Mouse (Mus musculus) heart, embryonic 16.5 days (tissue): ENCODE data around the gene Irf9. TPM values are rescaled to one million over a fixed set of nuclear protein-coding genes. Genes with fewer than 3 reads are reported as not detected.

Experiments used
- ATAC-seq: fragments of 200-750 bp; cut with Nextera tagmentation; replicated peaks from 2 replicates; pipeline ENCODE4 v1.8.0; 2017; ENCODE audit warnings: moderate number of reproducible peaks; ENCODE audit not compliant: insufficient read depth, low FRiP score; ENCODE audit errors: extremely low read depth
- H3K27ac ChIP-seq: fragments of 300-500 bp; sonication (generic); 2 replicates; pipeline ENCODE4 v1.5.1; 2014; ENCODE audit warnings: mild to moderate bottlenecking, low read length, control low read depth, moderate library complexity
- H3K27me3 ChIP-seq: fragments of 300-500 bp; sonication (generic); 2 replicates; pipeline ENCODE4 v1.6.1; 2014; ENCODE audit warnings: low read length, mixed read lengths; ENCODE audit not compliant: control insufficient read depth, insufficient read depth
- H3K36me3 ChIP-seq: fragments of 300-500 bp; sonication (generic); 2 replicates; pipeline ENCODE4 v1.6.1; 2014; ENCODE audit not compliant: control insufficient read depth, insufficient read depth
- H3K4me1 ChIP-seq: fragments of 300-500 bp; sonication (generic); 2 replicates; pipeline ENCODE4 v1.6.1; 2014; ENCODE audit warnings: low read length, mixed read lengths; ENCODE audit not compliant: control insufficient read depth, insufficient read depth
- H3K4me2 ChIP-seq: fragments of 300-500 bp; sonication (generic); 2 replicates; pipeline ENCODE4 v1.6.1; 2014; ENCODE audit warnings: low read depth, mild to moderate bottlenecking, control low read depth, low read length
- H3K4me3 ChIP-seq: fragments of 300-500 bp; sonication (generic); 2 replicates; pipeline ENCODE4 v1.5.1; 2014; ENCODE audit warnings: mild to moderate bottlenecking, control low read depth, low read length
- H3K9ac ChIP-seq: fragments of 300-500 bp; sonication (generic); 2 replicates; pipeline ENCODE4 v1.6.1; 2014; ENCODE audit warnings: low read length, control low read depth
- H3K9me3 ChIP-seq: fragments of 300-500 bp; sonication (generic); replicated peaks from 2 replicates; pipeline ENCODE4 v1.6.1; 2016; ENCODE audit warnings: low read length; ENCODE audit not compliant: control insufficient read depth
- WGBS: fragments of 180-500 bp; shearing (Covaris S2); extraction: QIAGEN DNeasy Blood & Tissue Kit; methylation state at CpG from one replicate; pipeline ENCODE4 v1.1.7; 2014; 5-methylcytosine and 5-hydroxymethylcytosine counted together
- polyA plus RNA-seq: library from polyadenylated mRNA; unstranded; fragments of >200 nt; fragmentation: Nextera tagmentation; extraction: Ambion mirVana; gene quantifications from 2 replicates; pipeline ENCODE4 v1.2.1, GENCODE M21; 2015

The Irf9 gene
- polyA plus RNA-seq, 1 experiment from 2014 or later, result 15.3 TPM

DNA sequence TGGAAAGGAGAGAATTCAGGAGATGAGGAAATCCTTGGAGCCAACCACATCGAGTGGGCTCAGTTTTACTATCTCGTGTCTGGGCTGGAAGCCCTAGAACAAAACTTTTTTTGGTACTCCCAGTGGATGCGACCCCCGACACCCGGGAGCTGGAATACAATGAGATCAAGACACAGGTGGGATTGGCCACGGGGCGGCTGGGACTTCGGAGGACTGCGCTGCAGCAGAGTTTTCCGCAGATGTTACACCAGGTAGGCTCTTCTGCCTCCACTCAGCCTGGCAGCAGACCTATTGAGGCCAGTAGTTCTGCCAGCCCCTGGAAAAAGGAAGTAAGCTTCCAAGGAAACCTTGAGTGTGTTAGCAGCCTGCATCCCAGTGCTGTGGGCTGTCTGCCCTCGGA is 40.1 kb upstream of the Irf9 start:
- H3K27me3 ChIP-seq, result no peaks in the 10 kb centered on the region
- H3K4me2 ChIP-seq, result no peak overlapping the region
- no peaks in the 10 kb centered on the region for H3K9me3 ChIP-seq
- H3K4me3 ChIP-seq, result no peak overlapping the region
- H3K4me1 ChIP-seq, result peaks cover 10% of the 10 kb centered on the region
- H3K36me3 ChIP-seq, result peaks cover 49% of the 10 kb centered on the region
- no peak for ATAC-seq
- H3K27ac ChIP-seq, result no peak overlapping the region
- WGBS, result 88% methylated on average over 11 of the region's 11 CpGs
- no peak overlapping the region for H3K9ac ChIP-seq

GRCm38 (mm10) chr14:55565748-55566147 is 37.6 kb upstream of the Irf9 start:
- Histone ChIP-seq H3K27ac (no peak overlapping the region), H3K27me3 (no peaks in the 10 kb centered on the region), H3K9me3 (no peaks in the 10 kb centered on the region), H3K9ac (no peak overlapping the region), H3K4me1 (peaks cover 8% of the 10 kb centered on the region), H3K36me3 (peaks cover 53% of the 10 kb centered on the region), H3K4me3 (no peak overlapping the region), H3K4me2 (no peak overlapping the region)
- 80% methylated on average over 3 of the region's 3 CpGs for WGBS
- no peak for ATAC-seq

DNA sequence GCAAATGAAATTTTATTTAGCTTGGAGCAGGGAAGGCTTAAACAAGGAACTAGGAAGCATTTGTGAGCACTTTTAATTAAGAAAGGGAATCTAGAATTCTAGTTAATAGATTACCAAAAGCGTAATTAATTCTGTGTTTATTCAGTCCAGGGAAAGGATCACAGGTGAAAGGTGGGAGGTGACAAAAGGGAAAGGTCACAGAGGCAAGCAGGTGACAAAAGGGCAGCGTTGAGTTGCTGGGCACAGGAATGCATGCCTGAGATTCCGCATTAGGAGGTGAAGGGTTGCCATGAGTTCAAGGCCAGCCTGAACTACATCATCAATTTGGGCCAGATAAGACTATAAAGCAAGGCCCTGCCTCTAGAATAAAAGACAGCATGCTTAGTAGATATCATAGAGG is 35.9 kb upstream of the Irf9 start:
- WGBS, result 82% methylated on average over 3 of the region's 3 CpGs
- Histone ChIP-seq H3K27ac (no peak overlapping the region), H3K27me3 (no peaks in the 10 kb centered on the region), H3K4me3 (no peak overlapping the region), H3K4me1 (no peaks in the 10 kb centered on the region), H3K9ac (no peak overlapping the region), H3K9me3 (no peaks in the 10 kb centered on the region), H3K36me3 (peaks cover 53% of the 10 kb centered on the region), H3K4me2 (no peak overlapping the region)
- ATAC-seq, result no peak

- Histone ChIP-seq H3K4me2 (no peak overlapping the region), H3K4me3 (no peak overlapping the region), H3K27ac (peak overlapping the region; percentile 37; the same call in 1 of the 2 replicates), H3K9ac (no peak overlapping the region), H3K27me3 (no peaks in the 10 kb centered on the region), H3K36me3 (peaks cover 30% of the 10 kb centered on the region), H3K4me1 (peaks cover 7% of the 10 kb centered on the region; the same call in 1 of the 2 replicates), H3K9me3 (no peaks in the 10 kb centered on the region)
- WGBS, result 68% methylated on average over 2 of the region's 2 CpGs
- no peak for ATAC-seq
Measured at GRCm38 (mm10) chr14:55570588-55570987, 32.8 kb upstream of the Irf9 start.

GRCm38 (mm10) chr14:55571760-55572159 is 31.6 kb upstream of the Irf9 start:
- Histone ChIP-seq H3K4me3 (no peak overlapping the region), H3K4me2 (no peak overlapping the region), H3K9ac (no peak overlapping the region), H3K27ac (no peak overlapping the region), H3K36me3 (peaks cover 19% of the 10 kb centered on the region), H3K27me3 (no peaks in the 10 kb centered on the region), H3K4me1 (peaks cover 9% of the 10 kb centered on the region), H3K9me3 (no peaks in the 10 kb centered on the region)
- no peak for ATAC-seq

DNA sequence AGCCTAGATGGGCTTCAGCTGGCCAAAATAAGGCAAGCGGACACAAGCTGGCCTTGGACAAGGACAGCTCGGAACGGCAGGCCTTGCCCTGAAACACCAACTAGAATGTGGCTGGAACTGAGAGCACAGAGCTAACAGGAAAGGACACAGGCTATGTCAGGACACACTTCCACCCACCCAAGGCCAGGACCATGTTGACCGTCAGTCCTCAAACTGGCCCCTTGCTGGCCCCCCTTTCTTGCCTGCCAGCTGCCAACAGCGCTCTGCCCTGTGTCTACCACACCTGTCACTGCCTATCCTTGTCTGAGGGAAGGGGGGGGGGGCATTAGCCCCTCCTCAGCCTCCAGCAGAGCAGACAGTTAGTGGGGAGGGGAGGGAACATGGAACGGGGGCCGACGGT is 28.1 kb upstream of the Irf9 start, which contains the start of gene Fitm1:
Fitm1 (plus strand) TSS at position 316 of the 400 bp plus-strand sequence.
- peak; percentile 74 for ATAC-seq
- no peaks in the 10 kb centered on the region for H3K27me3 ChIP-seq
- peak within 1 kb of the TSS; percentile 79 for H3K9ac ChIP-seq
- H3K4me1 ChIP-seq, result peaks cover 24% of the 10 kb centered on the region
- H3K4me3 ChIP-seq, result peak within 1 kb of the TSS; percentile 54
- 31% methylated on average over 8 of the region's 8 CpGs for WGBS
- H3K36me3 ChIP-seq, result 0 out of 2 replicates have a peak, but pooled peaks cover 2% of the 10 kb centered on the region
- peak within 1 kb of the TSS; percentile 72 for H3K4me2 ChIP-seq
- peak within 1 kb of the TSS; percentile 99 for H3K27ac ChIP-seq
- H3K9me3 ChIP-seq, result no peaks in the 10 kb centered on the region

- 32% methylated on average over 13 of the region's 13 CpGs for WGBS
- peak; percentile 35; the same call in 1 of the 2 replicates for ATAC-seq
- peak overlapping the region; percentile 99 for H3K27ac ChIP-seq
Measured at GRCm38 (mm10) chr14:55575711-55576110, 27.7 kb upstream of the Irf9 start.

DNA sequence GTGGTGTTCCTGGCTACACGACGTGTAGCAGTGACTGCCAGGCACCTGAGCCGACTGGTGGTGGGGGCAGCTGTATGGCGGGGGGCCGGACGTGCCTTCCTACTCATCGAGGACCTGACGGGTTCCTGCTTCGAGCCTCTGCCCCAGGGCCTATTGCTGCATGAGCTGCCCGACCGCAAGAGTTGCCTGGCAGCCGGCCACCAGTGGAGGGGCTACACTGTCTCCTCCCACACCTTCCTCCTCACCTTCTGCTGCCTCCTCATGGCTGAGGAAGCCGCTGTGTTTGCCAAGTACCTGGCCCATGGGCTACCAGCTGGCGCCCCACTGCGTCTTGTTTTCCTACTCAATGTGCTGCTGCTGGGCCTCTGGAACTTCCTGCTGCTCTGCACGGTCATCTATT is 27.0 kb upstream of the Irf9 start:
- Histone ChIP-seq H3K4me2 (peak overlapping the region; percentile 72), H3K9ac (peak overlapping the region; percentile 79), H3K36me3 (peaks cover 8% of the 10 kb centered on the region), H3K27ac (peak overlapping the region; percentile 99), H3K4me3 (peak overlapping the region; percentile 54), H3K27me3 (no peaks in the 10 kb centered on the region), H3K9me3 (no peaks in the 10 kb centered on the region), H3K4me1 (peaks cover 24% of the 10 kb centered on the region)
- WGBS, result 57% methylated on average over 16 of the region's 16 CpGs
- no peak for ATAC-seq

More at GRCm38 (mm10) chr14:55575711-55576110, 27.7 kb upstream of the Irf9 start:
- Histone ChIP-seq H3K9me3 (no peaks in the 10 kb centered on the region), H3K4me2 (peak overlapping the region; percentile 72), H3K27me3 (no peaks in the 10 kb centered on the region), H3K9ac (peak overlapping the region; percentile 79), H3K36me3 (peaks cover 4% of the 10 kb centered on the region; the same call in 1 of the 2 replicates), H3K4me1 (peaks cover 24% of the 10 kb centered on the region), H3K4me3 (peak overlapping the region; percentile 54)

GRCm38 (mm10) chr14:55577871-55578667 is 25.3 kb upstream of the Irf9 start, which contains the start of gene Psme1:
Gene Psme1 (plus strand): TSS chr14:55578123.
- Histone ChIP-seq H3K27me3 (no peaks in the 10 kb centered on the region), H3K9me3 (no peaks in the 10 kb centered on the region), H3K9ac (peak within 1 kb of the TSS; percentile 86), H3K27ac (peak within 1 kb of the TSS; percentile 99), H3K36me3 (peaks cover 14% of the 10 kb centered on the region), H3K4me1 (peaks cover 24% of the 10 kb centered on the region), H3K4me3 (peak within 1 kb of the TSS; percentile 76), H3K4me2 (peak within 1 kb of the TSS; percentile 65)
- WGBS, result under 1% methylated on average over 32 of the region's 32 CpGs
- ATAC-seq, result peak; percentile 82
